Mouse (Mus musculus) myocyte (in vitro differentiated cells): ENCODE results near the gene Kitl. TPM values are rescaled to one million over a fixed set of nuclear protein-coding genes. Genes with fewer than 3 reads are reported as not detected.

ENCODE experiments used
- H3K27me3 ChIP-seq: one replicate; pipeline ENCODE4 v1.6.1; 2011; ENCODE audit not compliant: control insufficient read depth, insufficient read depth, insufficient read length
- H3K36me3 ChIP-seq: one replicate; pipeline ENCODE4 v1.6.1; 2011; ENCODE audit not compliant: control insufficient read depth, insufficient read depth
- H3K4me2 ChIP-seq: one replicate; pipeline ENCODE4 v1.6.1; 2011; ENCODE audit warnings: low read depth, control low read depth
- H3K4me3 ChIP-seq: one replicate; pipeline ENCODE4 v1.5.1; 2011; ENCODE audit warnings: mild to moderate bottlenecking, control low read depth, moderate library complexity
- H3K79me2 ChIP-seq: one replicate; pipeline ENCODE4 v1.6.1; 2011; ENCODE audit not compliant: control insufficient read depth, insufficient read depth
- H3ac ChIP-seq: one replicate; pipeline ENCODE4 v1.6.1; 2011; ENCODE audit not compliant: control insufficient read depth, insufficient read length
- CEBPB ChIP-seq: IDR thresholded peaks from 2 replicates; pipeline ENCODE4 v1.6.1; 2011; ENCODE audit warnings: mild to moderate bottlenecking, moderate library complexity; ENCODE audit not compliant: poor library complexity, insufficient read depth, severe bottlenecking
- E2F4 ChIP-seq: IDR thresholded peaks from one replicate; pipeline ENCODE4 v1.6.1; 2011; ENCODE audit warnings: mild to moderate bottlenecking, control low read depth, moderate library complexity; ENCODE audit not compliant: insufficient read depth
- MAX ChIP-seq: IDR thresholded peaks from one replicate; pipeline ENCODE4 v1.6.1; 2011; ENCODE audit warnings: low read depth, mild to moderate bottlenecking, control low read depth
- MYOD1 ChIP-seq, 3 experiments: IDR thresholded peaks; one replicate each; pipeline ENCODE4 v1.6.1; 2011; ENCODE audit warnings: control low read depth in 2 of 3, low read depth in 2 of 3, mild to moderate bottlenecking in 2 of 3, moderate library complexity in 1 of 3; ENCODE audit not compliant: insufficient read length in 2 of 3, control insufficient read depth in 1 of 3
- MYOG ChIP-seq, 3 experiments: IDR thresholded peaks; one replicate each; pipeline ENCODE4 v1.6.1; 2011; ENCODE audit warnings: control low read depth in 2 of 3, low read depth in 2 of 3, mild to moderate bottlenecking in 2 of 3; ENCODE audit not compliant: insufficient read length in 2 of 3, control insufficient read depth in 1 of 3, insufficient read depth in 1 of 3
- POLR2A ChIP-seq: IDR thresholded peaks from one replicate; pipeline ENCODE4 v1.6.1; 2011; ENCODE audit warnings: low read depth, mild to moderate bottlenecking, control low read depth, moderate library complexity; ENCODE audit not compliant: insufficient read length
- POLR2AphosphoS2 ChIP-seq: IDR thresholded peaks from one replicate; pipeline ENCODE4 v1.6.1; 2011; ENCODE audit warnings: low read depth, control low read depth; ENCODE audit not compliant: insufficient read length
- REST ChIP-seq: IDR thresholded peaks from one replicate; pipeline ENCODE4 v1.6.1; 2011; ENCODE audit warnings: mild to moderate bottlenecking, control low read depth, moderate library complexity; ENCODE audit not compliant: insufficient read depth, insufficient read length
- SRF ChIP-seq: IDR thresholded peaks from one replicate; pipeline ENCODE4 v1.6.1; 2011; ENCODE audit warnings: low read depth; ENCODE audit not compliant: control insufficient read depth, insufficient read length
- TCF12 ChIP-seq: IDR thresholded peaks from one replicate; pipeline ENCODE4 v1.6.1; 2011; ENCODE audit warnings: mild to moderate bottlenecking, control low read depth; ENCODE audit not compliant: poor library complexity, insufficient read depth, severe bottlenecking
- TCF3 ChIP-seq: IDR thresholded peaks from one replicate; pipeline ENCODE4 v1.6.1; 2011; ENCODE audit warnings: low read depth, control low read depth; ENCODE audit not compliant: insufficient read length
- USF1 ChIP-seq: IDR thresholded peaks from one replicate; pipeline ENCODE4 v1.6.1; 2011; ENCODE audit warnings: low read depth, mild to moderate bottlenecking, control low read depth, moderate library complexity
- polyA plus RNA-seq: library from polyadenylated mRNA; unstranded; fragments of >200 nt; fragmentation: generic; extraction: Trizol; gene quantifications from one replicate; pipeline ENCODE4 v1.2.1, GENCODE M21; 2012; ENCODE audit warnings: missing spikeins

Kitl gene
- polyA plus RNA-seq, 1 experiment, result 1.6 TPM

GRCm38 (mm10) chr10:100038342-100038898 lies 23.0 kb downstream of the Kitl start:
- no peak overlapping the region for H3ac ChIP-seq
- H3K79me2 ChIP-seq, result no peaks in the 10 kb centered on the region
- H3K4me3 ChIP-seq, result no peak overlapping the region
- no peaks in the 10 kb centered on the region for H3K36me3 ChIP-seq
- no peak overlapping the region for H3K4me2 ChIP-seq
- no peaks in the 10 kb centered on the region for H3K27me3 ChIP-seq
- TF ChIP-seq REST (no peak), USF1 (no peak), POLR2A (no peak), TCF3 (no peak), POLR2AphosphoS2 (no peak), TCF12 (no peak), MYOD1 (IDR thresholded peaks at IDR 0.05; ENCODE audit: control insufficient read depth in 1 of 3, insufficient read length in 2 of 3, low read depth in 2 of 3) (no peak), MYOG (IDR thresholded peaks at IDR 0.05; ENCODE audit: control insufficient read depth in 1 of 3, insufficient read depth in 1 of 3, insufficient read length in 2 of 3, low read depth in 2 of 3) (no peak)

GRCm38 (mm10) chr10:100038994-100039393 lies 23.6 kb downstream of the Kitl start:
- H3K4me3 ChIP-seq, result no peak overlapping the region
- TF ChIP-seq CEBPB, result no peak
- TF ChIP-seq MAX, result no peak

GRCm38 (mm10) chr10:100043748-100044147 lies 28.3 kb downstream of the Kitl start:
- no peaks in the 10 kb centered on the region for H3K36me3 ChIP-seq
- H3K79me2 ChIP-seq, result no peaks in the 10 kb centered on the region
- no peak overlapping the region for H3ac ChIP-seq
- TF ChIP-seq USF1, result no peak
- no peak for TF ChIP-seq E2F4
- TF ChIP-seq CEBPB, result no peak
- no peak for TF ChIP-seq REST
- H3K27me3 ChIP-seq, result no peaks in the 10 kb centered on the region
- no peak overlapping the region for H3K4me3 ChIP-seq
- H3K4me2 ChIP-seq, result no peak overlapping the region

More at GRCm38 (mm10) chr10:100038994-100039393, 23.6 kb downstream of the Kitl start:
- H3K79me2 ChIP-seq, result no peaks in the 10 kb centered on the region
- no peak overlapping the region for H3ac ChIP-seq
- no peaks in the 10 kb centered on the region for H3K36me3 ChIP-seq
- H3K27me3 ChIP-seq, result no peaks in the 10 kb centered on the region
- no peak overlapping the region for H3K4me2 ChIP-seq

- Histone ChIP-seq H3K27me3 (no peaks in the 10 kb centered on the region), H3K36me3 (no peaks in the 10 kb centered on the region), H3K4me2 (no peak overlapping the region), H3K79me2 (no peaks in the 10 kb centered on the region), H3ac (no peak overlapping the region), H3K4me3 (no peak overlapping the region)
- TF ChIP-seq USF1 (no peak), POLR2A (no peak), E2F4 (no peak), TCF3 (no peak), CEBPB (no peak), REST (no peak), MYOG (IDR thresholded peaks at IDR 0.05; ENCODE audit: control insufficient read depth in 1 of 3, insufficient read depth in 1 of 3, insufficient read length in 2 of 3, low read depth in 2 of 3) (no peak), SRF (no peak), POLR2AphosphoS2 (no peak), MYOD1 (IDR thresholded peaks at IDR 0.05; ENCODE audit: control insufficient read depth in 1 of 3, insufficient read length in 2 of 3, low read depth in 2 of 3) (no peak), TCF12 (no peak), MAX (no peak)
Observed at GRCm38 (mm10) chr10:100044153-100044552, 28.7 kb downstream of the Kitl start.

GRCm38 (mm10) chr10:100051146-100051783 lies 35.8 kb downstream of the Kitl start:
- no peak overlapping the region for H3K4me2 ChIP-seq
- H3K79me2 ChIP-seq, result no peaks in the 10 kb centered on the region
- TF ChIP-seq POLR2AphosphoS2 (no peak), MAX (no peak), TCF12 (no peak), USF1 (no peak), MYOG (IDR thresholded peaks at IDR 0.05; ENCODE audit: control insufficient read depth in 1 of 3, insufficient read depth in 1 of 3, insufficient read length in 2 of 3, low read depth in 2 of 3) (no peak), TCF3 (no peak)
- H3ac ChIP-seq, result no peak overlapping the region
- H3K36me3 ChIP-seq, result no peaks in the 10 kb centered on the region
- no peak overlapping the region for H3K4me3 ChIP-seq
- no peaks in the 10 kb centered on the region for H3K27me3 ChIP-seq

- H3ac ChIP-seq, result no peak overlapping the region
- no peak overlapping the region for H3K4me3 ChIP-seq
- no peaks in the 10 kb centered on the region for H3K36me3 ChIP-seq
- H3K4me2 ChIP-seq, result no peak overlapping the region
- no peaks in the 10 kb centered on the region for H3K27me3 ChIP-seq
- TF ChIP-seq MYOG (IDR thresholded peaks at IDR 0.05; ENCODE audit: control insufficient read depth in 1 of 3, insufficient read depth in 1 of 3, insufficient read length in 2 of 3, low read depth in 2 of 3) (no peak), REST (no peak), USF1 (no peak), MYOD1 (IDR thresholded peaks at IDR 0.05; ENCODE audit: control insufficient read depth in 1 of 3, insufficient read length in 2 of 3, low read depth in 2 of 3) (no peak), E2F4 (no peak), POLR2AphosphoS2 (no peak), POLR2A (no peak), MAX (no peak), TCF12 (no peak), CEBPB (no peak), SRF (no peak), TCF3 (no peak)
- H3K79me2 ChIP-seq, result no peaks in the 10 kb centered on the region
Observed at GRCm38 (mm10) chr10:100052404-100052803, 37.0 kb downstream of the Kitl start.
